Mouse (Mus musculus) fibroblast of lung, adult 2 months (primary cell): ENCODE results near the gene St13.

ENCODE experiments used
- DNase-seq: peaks from one replicate; pipeline ENCODE4 v3.0.0-alpha.2; 2011; ENCODE audit warnings: low read depth

Gene St13

GRCm38 (mm10) chr15:81365246-81365645 lies 34.6 kb downstream of the St13 start:
- no peak for DNase-seq

GRCm38 (mm10) chr15:81364271-81364670 lies 35.6 kb downstream of the St13 start:
- no peak for DNase-seq

GRCm38 (mm10) chr15:81362501-81362900 lies 37.4 kb downstream of the St13 start:
- no peak for DNase-seq

GRCm38 (mm10) chr15:81361417-81362015 lies 38.4 kb downstream of the St13 start:
- no peak for DNase-seq

- DNase-seq: no peak
These were observed 38.9 kb downstream of the St13 start for GRCm38 (mm10) chr15:81361022-81361404.

- peak; percentile 89 for DNase-seq
These were observed 39.4 kb downstream of the St13 start, which contains the start of gene Slc25a17 for GRCm38 (mm10) chr15:81360345-81361021. TSS of gene Slc25a17 (minus strand) at chr15:81360812.

GRCm38 (mm10) chr15:81359421-81359820 lies 40.5 kb downstream of the St13 start:
- DNase-seq: no peak

GRCm38 (mm10) chr15:81358943-81359342 lies 40.9 kb downstream of the St13 start:
- no peak for DNase-seq

GRCm38 (mm10) chr15:81356946-81357345 lies 42.9 kb downstream of the St13 start:
- DNase-seq: no peak

- no peak for DNase-seq
These were observed 44.6 kb downstream of the St13 start for GRCm38 (mm10) chr15:81355146-81355761.

GRCm38 (mm10) chr15:81352638-81353037 lies 47.2 kb downstream of the St13 start:
- DNase-seq: no peak

- no peak for DNase-seq
These were observed 49.5 kb downstream of the St13 start for GRCm38 (mm10) chr15:81350401-81350800.

GRCm38 (mm10) chr15:81348366-81348765 lies 51.5 kb downstream of the St13 start:
- DNase-seq: no peak

GRCm38 (mm10) chr15:81347466-81347865 lies 52.4 kb downstream of the St13 start:
- DNase-seq: no peak

- peak; percentile 63 for DNase-seq
These were observed 58.5 kb downstream of the St13 start for GRCm38 (mm10) chr15:81341426-81341825.

- DNase-seq: no peak
These were observed 60.7 kb downstream of the St13 start for GRCm38 (mm10) chr15:81339158-81339557.

GRCm38 (mm10) chr15:81336466-81336865 lies 63.4 kb downstream of the St13 start:
- DNase-seq: no peak

GRCm38 (mm10) chr15:81332517-81332916 lies 67.4 kb downstream of the St13 start:
- no peak for DNase-seq

GRCm38 (mm10) chr15:81330816-81331433 lies 69.0 kb downstream of the St13 start:
- no peak for DNase-seq

GRCm38 (mm10) chr15:81329721-81330369 lies 70.0 kb downstream of the St13 start:
- DNase-seq: no peak

GRCm38 (mm10) chr15:81327501-81327900 lies 72.4 kb downstream of the St13 start:
- DNase-seq: no peak

- no peak for DNase-seq
These were observed 74.9 kb downstream of the St13 start for GRCm38 (mm10) chr15:81324979-81325378.
